ENCODE assay signal across 8 mouse cellular contexts in genomic region chr16:10541598-10541930, GRCm38 (mm10). TPM values are rescaled to one million over a fixed set of nuclear protein-coding genes. Genes with fewer than 3 reads are reported as not detected.
A peak's percentile ranks its signal among the peaks of the same experiment; 100 is the strongest.
DNase-seq lines count a peak whose midpoint lies in the region; ATAC-seq and TF ChIP-seq lines count a peak whose summit lies in the region.

No protein-coding gene starts in this region.

- no peaks in the 10 kb centered on the region for H3K36me3 ChIP-seq in forebrain, embryonic 15.5 days
- no peaks in the 10 kb centered on the region for H3K36me3 ChIP-seq in intestine, embryonic 16.5 days (ENCODE audit: control insufficient read depth, insufficient read depth, low read length)
- no peaks in the 10 kb centered on the region for H3K36me3 ChIP-seq in lung, embryonic 15.5 days
- H3K36me3 ChIP-seq in stomach, postnatal 0 days (ENCODE audit: control insufficient read depth, insufficient read depth, low read length): no peaks in the 10 kb centered on the region

- no peaks in the 10 kb centered on the region for H3K27me3 ChIP-seq in forebrain, embryonic 15.5 days
- no peaks in the 10 kb centered on the region for H3K27me3 ChIP-seq in intestine, embryonic 16.5 days (replicated peaks; ENCODE audit: control insufficient read depth, insufficient read depth, low read length)
- no peaks in the 10 kb centered on the region for H3K27me3 ChIP-seq in lung, embryonic 15.5 days
- no peaks in the 10 kb centered on the region for H3K27me3 ChIP-seq in stomach, postnatal 0 days (ENCODE audit: control insufficient read depth, insufficient read depth, low read length)

- H3K4me2 ChIP-seq in forebrain, embryonic 15.5 days (replicated peaks): peak overlapping the region; percentile 84
- H3K4me2 ChIP-seq in intestine, embryonic 16.5 days (ENCODE audit: low read depth, low read length): peak overlapping the region; percentile 91
- H3K4me2 ChIP-seq in lung, embryonic 15.5 days: peak overlapping the region; percentile 85
- peak overlapping the region; percentile 99 for H3K4me2 ChIP-seq in stomach, postnatal 0 days (replicated peaks; ENCODE audit: low read depth)

- no peak for TF ChIP-seq EP300 in stomach, postnatal 0 days (optimal IDR thresholded peaks at IDR 0.05)

- no peak for TF ChIP-seq CTCF in stomach, postnatal 0 days (IDR thresholded peaks at IDR 0.05; ENCODE audit: low read depth)

- no peaks in the 10 kb centered on the region for H3K9me3 ChIP-seq in forebrain, embryonic 15.5 days
- H3K9me3 ChIP-seq in intestine, embryonic 16.5 days (ENCODE audit: control insufficient read depth, low read length): no peaks in the 10 kb centered on the region
- no peaks in the 10 kb centered on the region for H3K9me3 ChIP-seq in lung, embryonic 15.5 days
- no peaks in the 10 kb centered on the region for H3K9me3 ChIP-seq in stomach, postnatal 0 days (ENCODE audit: control insufficient read depth, low read length)

- no peak for ATAC-seq in forebrain, embryonic 15.5 days (replicated peaks)
- ATAC-seq in intestine, embryonic 16.5 days: no peak
- no peak for ATAC-seq in lung, embryonic 15.5 days (ENCODE audit: borderline replicate concordance, extremely low read depth, low FRiP score, low TSS enrichment)
- no peak for ATAC-seq in stomach, postnatal 0 days (ENCODE audit: low FRiP score, low TSS enrichment)
- ATAC-seq in monocyte, adult 5-6 weeks (replicated peaks; ENCODE audit: insufficient number of reproducible peaks, low FRiP score, low TSS enrichment, poor library complexity, severe bottlenecking): no peak

- peaks cover 66% of the 10 kb centered on the region for H3K4me1 ChIP-seq in forebrain, embryonic 15.5 days
- H3K4me1 ChIP-seq in intestine, embryonic 16.5 days (ENCODE audit: control insufficient read depth, insufficient read depth, low read length): peaks cover 28% of the 10 kb centered on the region
- H3K4me1 ChIP-seq in lung, embryonic 15.5 days: peaks cover 45% of the 10 kb centered on the region
- peaks cover 17% of the 10 kb centered on the region for H3K4me1 ChIP-seq in stomach, postnatal 0 days (replicated peaks; ENCODE audit: control insufficient read depth, insufficient read depth)

- peak overlapping the region; percentile 88 for H3K4me3 ChIP-seq in forebrain, embryonic 15.5 days
- peak overlapping the region; percentile 84 for H3K4me3 ChIP-seq in intestine, embryonic 16.5 days (ENCODE audit: low read length)
- peak overlapping the region; percentile 72 for H3K4me3 ChIP-seq in lung, embryonic 15.5 days
- H3K4me3 ChIP-seq in stomach, postnatal 0 days (ENCODE audit: low read depth, low read length): peak overlapping the region; percentile 94

- WGBS in forebrain, embryonic 15.5 days: 32% methylated on average over 7 of the region's 7 CpGs
- 20% methylated on average over 7 of the region's 7 CpGs for WGBS in intestine, embryonic 16.5 days
- 8% methylated on average over 7 of the region's 7 CpGs for WGBS in lung, embryonic 15.5 days
- 9% methylated on average over 7 of the region's 7 CpGs for WGBS in stomach, postnatal 0 days

- DNase-seq in A20 (ENCODE audit: low read depth, low spot score) (peak; percentile 47), MN1 (ENCODE audit: low spot score) (peak; percentile 16)
- peak; percentile 33 for DNase-seq in stomach, postnatal 0 days (ENCODE audit: low spot score)
- no peak for DNase-seq in adrenal gland, postnatal 4 days (ENCODE audit: low spot score in 2 of 2)

- H3K27ac ChIP-seq in forebrain, embryonic 15.5 days (replicated peaks): peak overlapping the region; percentile 33; the same call in 1 of the 2 replicates
- H3K27ac ChIP-seq in intestine, embryonic 16.5 days (ENCODE audit: low read length): peak overlapping the region; percentile 46; the same call in 1 of the 2 replicates
- peak overlapping the region; percentile 89 for H3K27ac ChIP-seq in lung, embryonic 15.5 days
- H3K27ac ChIP-seq in stomach, postnatal 0 days (replicated peaks): peak overlapping the region; percentile 86

- peak overlapping the region; percentile 90 for H3K9ac ChIP-seq in forebrain, embryonic 15.5 days (replicated peaks)
- peak overlapping the region; percentile 89 for H3K9ac ChIP-seq in intestine, embryonic 16.5 days (ENCODE audit: low read depth, low read length)
- H3K9ac ChIP-seq in lung, embryonic 15.5 days: peak overlapping the region; percentile 83
- H3K9ac ChIP-seq in stomach, postnatal 0 days (ENCODE audit: low read length): peak overlapping the region; percentile 88

RNA-seq across cellular contexts. Expression of gene Dexi, which starts 1.3 kb away (rescaled TPM):
- polyA plus RNA-seq in forebrain, embryonic 15.5 days (2015; fragmentation: Nextera tagmentation; extraction: Ambion mirVana): 18.1 and 18.3 TPM in 2 replicates
- polyA plus RNA-seq in intestine, embryonic 16.5 days (2015; fragmentation: Nextera tagmentation; extraction: Ambion mirVana): 2.9 and 6.7 TPM in 2 replicates
- polyA plus RNA-seq in lung, embryonic 15.5 days (2015; fragmentation: Nextera tagmentation; extraction: Ambion mirVana): 25.5 and 25.6 TPM in 2 replicates
- polyA plus RNA-seq in stomach, postnatal 0 days (2015; fragmentation: Nextera tagmentation; extraction: Ambion mirVana): 23.5 and 24.3 TPM in 2 replicates
- total RNA-seq in monocyte, adult 5-6 weeks (2017): 4.7 to 11.4 TPM (median 10.3 TPM) in 3 replicates
- 10 to 100 TPM; 21.8 to 23.0 TPM for total RNA-seq in adrenal gland, postnatal 4 days (2021)

RNA-seq across cellular contexts. Expression of gene Clec16a, which starts 3.6 kb away (rescaled TPM):
- 71.2 and 77.1 TPM in 2 replicates for polyA plus RNA-seq in forebrain, embryonic 15.5 days (2015; fragmentation: Nextera tagmentation; extraction: Ambion mirVana)
- polyA plus RNA-seq in intestine, embryonic 16.5 days (2015; fragmentation: Nextera tagmentation; extraction: Ambion mirVana): 22.1 and 24.3 TPM in 2 replicates
- polyA plus RNA-seq in lung, embryonic 15.5 days (2015; fragmentation: Nextera tagmentation; extraction: Ambion mirVana): 27.7 and 29.3 TPM in 2 replicates
- polyA plus RNA-seq in stomach, postnatal 0 days (2015; fragmentation: Nextera tagmentation; extraction: Ambion mirVana): 28.1 and 28.8 TPM in 2 replicates
- total RNA-seq in monocyte, adult 5-6 weeks (2017): 14.0 to 27.1 TPM (median 19.1 TPM) in 3 replicates
- 10 to 100 TPM; 28.2 to 30.7 TPM for total RNA-seq in adrenal gland, postnatal 4 days (2021)

Comparison
In these comparisons a context has a peak if more than half of its experiments do, and no peak if none do; other contexts are left out.
1. DNase-seq: peak in A20 (single experiment), MN1 (single experiment) and stomach, postnatal 0 days (single experiment); none in adrenal gland, postnatal 4 days (0 of 2).
2. H3K27ac ChIP-seq: peak in every context shown above with its lines; median percentile 89 in lung, embryonic 15.5 days; 86 in stomach, postnatal 0 days; 46 in intestine, embryonic 16.5 days; 33 in forebrain, embryonic 15.5 days.
3. Peak in every context shown above with its lines, with median percentiles within 50 percentile points of each other: H3K4me2 ChIP-seq, H3K4me3 ChIP-seq and H3K9ac ChIP-seq.